Mouse (Mus musculus) thymus, adult 18-20 months (tissue): Measurements from ENCODE around the gene Olfr1242.

Experiments
- DNase-seq, 2 experiments: peaks; one replicate each; pipeline ENCODE4 v3.0.0; 2022; ENCODE audit warnings: mixed read lengths in 2 of 2

Olfr1242 gene

DNA sequence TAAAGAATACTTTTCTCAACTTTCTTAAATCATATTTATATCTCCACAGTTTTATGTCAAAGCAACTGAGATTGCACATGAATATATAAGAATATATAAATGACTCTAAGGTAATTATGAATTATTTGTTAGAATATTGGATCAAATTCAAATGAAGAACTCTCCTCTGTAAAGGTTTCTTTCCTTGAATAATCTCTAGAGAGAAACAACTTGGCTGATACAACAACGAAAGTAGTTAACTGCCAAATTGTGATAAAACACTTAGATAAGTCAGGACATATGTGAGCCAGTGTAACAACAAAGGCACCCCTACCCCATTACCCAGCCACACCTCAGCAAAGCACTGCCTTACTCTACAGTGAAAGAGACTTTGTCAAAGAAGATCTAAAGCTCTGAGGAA lies at the start of gene Olfr1242:
TSS of gene Olfr1242 (minus strand) at position 101 of the 400 bp plus-strand sequence.
- DNase-seq: no peak

- DNase-seq: no peak
Measured at GRCm38 (mm10) chr2:89544516-89544915, 46.4 kb upstream of the Olfr1242 start.

DNA sequence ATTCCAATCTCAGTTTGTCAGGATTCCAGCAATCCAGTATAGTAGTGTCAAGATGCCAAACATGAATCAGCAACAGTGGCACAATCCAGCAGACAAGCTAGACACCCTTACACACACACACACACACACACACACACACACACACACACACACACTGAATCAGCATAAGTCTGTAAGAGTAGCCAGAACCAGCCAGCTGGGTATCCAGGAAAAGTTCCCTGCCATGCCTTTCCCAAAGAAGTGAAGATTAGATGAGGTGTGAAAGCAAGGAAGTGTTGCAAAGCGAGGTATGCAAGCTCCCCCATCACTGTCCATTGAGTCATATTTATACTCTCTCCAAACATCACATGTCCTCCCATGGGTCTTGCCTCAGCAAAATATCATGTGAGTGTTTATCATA lies 41.8 kb upstream of the Olfr1242 start:
- no peak for DNase-seq

GRCm38 (mm10) chr2:89531387-89531786 lies 33.3 kb upstream of the Olfr1242 start, which contains the start of gene Olfr1243:
Olfr1243 (minus strand) TSS chr2:89531487.
- no peak for DNase-seq

- no peak for DNase-seq
Measured at GRCm38 (mm10) chr2:89487026-89487425, 11.1 kb downstream of the Olfr1242 start, which contains the start of gene Olfr1241. Olfr1241 (minus strand) TSS chr2:89487126.

DNA sequence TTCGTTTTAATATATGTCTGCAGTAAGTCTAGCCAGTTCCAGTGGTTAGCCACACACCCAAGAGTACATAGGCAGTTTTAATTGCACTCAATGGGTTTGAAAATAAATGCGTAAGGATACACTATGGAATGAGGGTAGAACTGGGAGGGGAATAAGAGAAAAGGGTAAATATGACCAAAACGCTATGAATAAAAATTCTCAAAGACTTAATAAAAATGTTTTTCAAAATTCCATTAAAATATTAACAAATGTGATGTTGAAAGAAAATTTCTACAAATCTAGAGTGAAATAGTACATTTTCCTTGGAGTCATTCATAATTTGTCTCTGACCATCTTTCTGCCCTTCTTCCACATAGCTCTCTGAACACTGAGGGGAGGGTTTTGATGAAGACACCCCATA lies 55.2 kb downstream of the Olfr1242 start, which contains the start of gene Olfr1240:
TSS of gene Olfr1240 (minus strand) at position 101 of the 400 bp plus-strand sequence.
- no peak for DNase-seq
